Mouse (Mus musculus): ENCODE results near the gene Dapk2. TPM values are rescaled to one million over a fixed set of nuclear protein-coding genes. Genes with fewer than 3 reads are reported as not detected.

Dapk2 gene
- total RNA-seq, 2 experiments from 2014 or later = 0.87 to 0.94 TPM

DNA sequence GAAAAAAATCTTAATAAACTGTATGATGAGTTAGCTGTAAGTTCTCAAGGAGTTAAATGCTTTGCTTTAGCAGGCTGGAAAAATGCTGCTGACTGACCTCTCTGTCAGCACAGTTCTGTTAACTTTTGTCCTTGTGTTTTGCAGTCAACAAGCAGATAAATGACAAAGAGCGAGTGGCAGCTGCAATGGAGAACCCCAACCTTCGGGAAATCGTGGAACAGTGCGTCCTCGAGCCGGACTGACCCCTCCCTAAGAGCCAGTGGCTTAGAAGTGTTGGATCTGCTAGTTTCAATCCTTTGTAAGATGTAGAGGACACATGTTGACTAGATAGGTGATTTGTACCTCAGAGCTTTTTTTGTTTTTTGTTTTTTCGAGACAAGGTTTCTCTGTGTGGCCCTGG, 19.8 kb upstream of the Dapk2 start:
- no peak for DNase-seq (ENCODE audit: low spot score in 2 of 2)

DNA sequence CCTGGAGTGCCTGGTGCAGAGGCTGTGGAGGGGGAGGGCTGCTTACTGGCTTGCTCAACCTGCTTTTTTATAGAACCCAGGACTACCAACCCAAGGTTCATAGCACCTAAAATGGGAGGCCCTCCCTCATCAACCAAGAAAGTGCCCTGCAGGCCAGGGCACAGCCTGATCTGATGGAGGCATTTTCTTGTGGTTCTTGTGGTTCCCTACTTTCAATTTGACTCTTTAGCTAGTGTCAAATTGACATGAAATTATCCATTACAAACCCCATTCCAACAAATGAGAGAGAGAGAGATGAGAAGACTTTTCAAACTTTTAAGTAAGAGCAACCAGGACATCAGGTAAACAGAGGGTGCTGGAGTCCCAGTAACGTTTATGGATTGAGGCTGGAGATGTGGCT, 15.8 kb upstream of the Dapk2 start:
- DNase-seq (ENCODE audit: low spot score in 2 of 2) = no peak

DNA sequence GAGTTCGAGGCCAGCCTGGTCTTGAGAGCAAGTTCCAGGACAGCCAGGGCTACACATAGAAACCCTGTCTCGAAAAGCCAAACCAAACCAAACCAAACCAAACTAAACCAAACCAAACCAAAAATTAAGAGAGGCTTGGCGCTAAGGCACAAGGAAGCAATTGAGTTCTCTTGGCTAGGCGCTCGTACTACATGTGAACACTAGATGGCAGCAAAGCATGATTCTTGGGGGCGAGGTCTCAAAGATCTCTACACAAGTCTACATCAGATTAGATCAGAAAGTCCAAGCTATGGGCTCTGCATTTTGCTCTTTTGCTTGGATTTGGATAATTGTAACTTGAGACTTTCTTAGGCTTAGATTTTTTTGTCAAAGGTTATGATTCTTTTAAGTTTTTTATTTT, 13.8 kb upstream of the Dapk2 start:
- DNase-seq (ENCODE audit: low spot score in 2 of 2) = peak; percentile 77 to 83

DNA sequence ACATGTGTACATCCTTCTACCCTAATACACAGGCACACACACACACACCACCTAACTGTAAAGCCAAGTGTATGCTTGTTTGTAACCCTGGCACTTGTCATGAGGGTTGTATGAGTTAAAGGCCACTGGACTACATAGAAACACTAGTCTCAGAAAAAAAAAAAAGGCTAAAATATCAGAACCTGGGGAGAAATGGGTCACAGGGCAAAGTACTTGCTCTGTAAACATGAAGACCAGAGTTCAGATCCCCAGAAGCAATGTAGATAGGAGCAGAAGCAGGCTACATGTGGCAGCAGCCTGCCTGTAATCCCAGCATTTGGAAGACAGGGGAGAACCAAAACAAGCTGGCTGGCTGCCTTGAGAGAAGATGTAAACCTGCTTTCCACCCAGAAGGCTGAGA, 11.9 kb upstream of the Dapk2 start:
- DNase-seq (ENCODE audit: low spot score in 2 of 2) = no peak

DNA sequence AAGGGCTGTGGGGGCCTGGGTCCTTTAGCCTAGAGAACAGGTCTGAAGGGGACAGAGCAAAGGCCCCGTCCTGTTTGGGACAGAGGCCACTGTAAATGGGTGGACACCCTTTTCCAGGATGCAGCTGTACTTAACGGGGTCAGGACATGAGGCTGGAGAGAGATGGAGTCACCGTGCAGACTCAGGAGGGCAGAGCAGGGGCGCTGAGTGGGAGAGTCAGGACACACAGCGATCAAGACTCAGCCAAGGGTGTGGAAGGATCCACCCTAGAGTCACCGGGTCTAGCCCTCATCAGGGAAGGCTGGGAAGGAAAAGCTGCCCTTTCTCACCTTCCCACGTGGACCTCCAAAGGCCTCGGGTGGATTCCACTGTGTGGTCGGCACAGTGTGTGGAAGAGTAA, 6.0 kb upstream of the Dapk2 start:
- DNase-seq (ENCODE audit: low spot score in 2 of 2) = no peak

DNA sequence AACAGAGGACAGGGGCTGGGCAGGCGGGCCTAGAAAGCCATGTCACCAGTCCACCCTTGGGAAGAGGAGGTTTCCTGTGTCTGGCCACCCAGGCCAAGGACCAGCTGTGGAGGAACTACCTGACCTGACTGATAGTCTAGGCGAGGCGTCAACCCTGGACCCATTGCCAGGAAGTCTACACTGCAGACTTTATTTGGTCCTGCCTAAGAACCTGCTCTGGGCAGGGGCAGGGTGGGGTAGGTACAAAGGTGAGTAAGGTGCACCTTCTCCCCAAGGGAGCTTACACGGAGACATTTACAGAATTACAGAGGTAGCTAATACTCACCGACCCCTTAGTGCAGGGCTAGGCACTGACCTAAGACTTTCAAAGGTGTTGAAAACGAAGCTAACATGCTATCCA, 4.4 kb upstream of the Dapk2 start:
- no peak for DNase-seq (ENCODE audit: low spot score in 2 of 2)

DNA sequence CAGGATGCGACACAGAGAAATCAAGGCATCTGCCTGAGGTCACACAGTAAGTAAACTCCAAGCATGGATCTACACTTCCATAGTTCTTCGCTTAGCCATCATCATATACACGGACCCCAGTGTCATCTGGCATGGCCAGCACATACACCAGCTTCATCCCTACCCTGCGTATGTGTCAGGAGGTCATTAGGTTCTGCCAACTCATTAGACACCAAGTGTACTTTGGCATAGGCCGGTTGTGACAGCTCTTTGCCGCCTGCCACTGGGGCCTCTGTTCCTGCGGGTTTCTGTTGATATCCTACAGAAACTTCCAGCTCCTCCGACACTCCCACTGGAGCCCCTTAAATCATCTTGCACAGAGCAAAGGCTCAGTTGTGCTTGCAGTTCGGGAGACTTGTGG, 4.0 kb upstream of the Dapk2 start:
- DNase-seq (ENCODE audit: low spot score in 2 of 2) = no peak

DNA sequence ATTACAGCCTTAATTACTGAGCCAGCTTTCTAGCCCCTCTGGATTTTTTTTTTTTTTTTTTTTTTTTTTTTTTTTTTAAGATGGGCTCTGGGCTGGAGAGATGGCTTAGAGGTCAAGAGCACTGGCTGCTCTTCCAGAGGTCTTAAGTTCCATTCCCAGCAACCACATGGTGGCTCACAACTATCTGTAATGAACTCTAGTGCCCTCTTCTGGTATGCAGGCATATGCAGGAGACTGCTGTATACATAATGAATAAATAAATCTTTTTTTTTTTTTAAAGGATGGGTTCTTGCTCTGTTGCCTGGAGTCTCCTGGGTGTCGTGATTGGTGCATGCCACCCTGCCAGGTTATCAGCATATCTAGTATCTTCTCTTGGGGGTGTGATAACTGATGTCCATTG, 2.5 kb upstream of the Dapk2 start:
- no peak for DNase-seq (ENCODE audit: low spot score in 2 of 2)

DNA sequence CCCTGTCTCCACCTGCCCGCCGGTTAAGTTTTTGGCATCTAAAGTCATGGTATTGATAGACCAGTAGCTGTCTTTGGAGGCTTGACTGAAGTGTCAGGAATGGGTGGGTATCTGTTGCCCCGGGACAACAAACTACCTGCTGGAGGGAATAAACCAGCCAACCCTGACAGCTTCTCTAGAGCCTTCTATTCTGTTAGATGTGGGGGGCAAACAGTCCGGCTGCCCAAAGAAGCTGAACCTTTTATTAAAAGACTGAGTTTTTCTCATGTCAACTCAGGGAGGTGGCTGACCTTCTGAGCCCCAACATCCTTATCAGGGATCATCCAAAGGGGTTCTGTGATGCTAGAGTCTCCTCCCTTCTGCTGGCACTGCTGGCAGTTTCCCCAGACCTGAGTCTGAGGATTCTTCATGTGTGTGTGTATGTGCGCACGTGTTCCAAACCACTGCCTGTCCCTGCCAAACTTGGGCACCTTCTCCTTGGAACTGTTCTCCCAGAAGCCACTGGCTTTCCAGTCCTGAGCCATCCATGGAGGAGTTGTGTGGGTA, 935 bp downstream of the Dapk2 start:
- no peak for DNase-seq (ENCODE audit: low spot score in 2 of 2)

DNA sequence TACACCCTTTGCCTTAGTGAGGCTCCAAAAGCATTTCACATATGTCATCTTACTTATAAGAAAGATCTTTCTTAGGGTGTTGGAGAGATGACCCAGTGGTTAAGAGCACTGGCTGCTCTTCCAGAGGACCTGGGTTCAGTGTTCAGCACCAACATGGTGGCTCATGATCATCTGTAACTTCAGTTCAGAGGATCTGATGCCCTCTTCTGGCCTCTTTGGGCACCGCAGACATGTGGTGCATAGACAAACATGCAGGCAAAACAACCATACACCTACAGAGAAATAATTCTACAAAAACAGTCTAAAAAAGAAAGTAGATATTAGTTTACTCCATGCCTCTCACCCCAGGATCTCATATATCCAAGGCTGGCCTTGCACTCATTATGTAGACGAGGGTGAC, 2.1 kb downstream of the Dapk2 start:
- DNase-seq (ENCODE audit: low spot score in 2 of 2) = no peak

DNA sequence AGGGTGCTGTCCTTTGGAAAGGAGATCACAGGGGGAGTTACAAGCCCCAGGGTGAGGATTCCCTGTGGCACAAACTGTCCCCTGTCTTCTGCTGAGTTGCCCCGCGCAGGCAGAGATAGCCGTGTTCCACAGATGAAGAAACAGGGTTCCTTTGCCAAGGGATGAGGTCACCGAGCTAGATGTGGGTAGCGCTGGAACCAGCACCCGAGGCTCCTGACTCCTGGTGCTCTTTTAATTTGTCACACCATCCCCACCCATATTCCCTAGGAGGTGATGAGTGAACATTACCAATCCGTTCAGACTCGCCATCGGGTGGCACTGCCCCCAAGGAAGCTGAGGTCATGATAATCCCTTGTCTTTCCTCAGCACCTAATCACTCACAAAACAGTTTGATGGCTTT, 5.0 kb downstream of the Dapk2 start:
- DNase-seq (ENCODE audit: low spot score in 2 of 2) = no peak

DNA sequence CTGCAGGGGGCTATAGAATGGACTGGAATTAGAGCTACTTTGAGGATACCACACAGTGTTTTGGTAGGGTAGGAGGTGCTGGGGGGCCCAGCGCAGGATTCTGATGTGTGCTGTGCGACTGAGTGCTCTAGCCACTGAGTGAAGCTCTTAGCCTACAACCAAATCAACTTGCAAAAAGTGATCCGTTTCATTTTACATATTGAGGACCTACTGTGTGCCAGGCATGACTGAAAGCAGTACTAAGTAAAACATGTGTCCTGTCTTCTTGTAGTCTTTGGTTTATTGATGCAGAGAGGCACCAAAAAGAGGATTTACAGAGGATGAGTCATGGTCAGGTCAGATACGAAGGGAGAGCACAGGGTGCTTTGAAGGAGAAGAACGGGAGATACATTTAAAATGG, 9.2 kb downstream of the Dapk2 start:
- DNase-seq (ENCODE audit: low spot score in 2 of 2) = no peak

DNA sequence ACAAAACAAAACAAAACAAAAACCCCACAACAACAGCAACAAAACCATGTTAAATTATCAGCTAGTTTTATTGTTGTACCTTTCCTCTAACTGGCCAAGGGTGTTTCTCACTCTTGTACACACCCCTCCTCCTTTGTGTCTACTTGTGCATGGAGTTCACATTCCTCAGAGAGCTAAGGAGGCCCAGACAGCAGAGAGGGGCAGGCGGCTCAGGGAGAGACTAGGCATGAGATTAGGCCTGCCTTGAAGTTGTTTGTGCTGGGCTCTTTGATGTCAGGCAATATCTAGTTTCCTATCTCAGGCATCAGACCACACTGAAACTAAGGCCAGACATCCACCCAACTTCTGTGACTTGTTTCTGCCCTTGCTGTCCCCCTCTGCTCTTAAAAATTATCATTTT, 10.2 kb downstream of the Dapk2 start:
- DNase-seq (ENCODE audit: low spot score in 2 of 2) = no peak

DNA sequence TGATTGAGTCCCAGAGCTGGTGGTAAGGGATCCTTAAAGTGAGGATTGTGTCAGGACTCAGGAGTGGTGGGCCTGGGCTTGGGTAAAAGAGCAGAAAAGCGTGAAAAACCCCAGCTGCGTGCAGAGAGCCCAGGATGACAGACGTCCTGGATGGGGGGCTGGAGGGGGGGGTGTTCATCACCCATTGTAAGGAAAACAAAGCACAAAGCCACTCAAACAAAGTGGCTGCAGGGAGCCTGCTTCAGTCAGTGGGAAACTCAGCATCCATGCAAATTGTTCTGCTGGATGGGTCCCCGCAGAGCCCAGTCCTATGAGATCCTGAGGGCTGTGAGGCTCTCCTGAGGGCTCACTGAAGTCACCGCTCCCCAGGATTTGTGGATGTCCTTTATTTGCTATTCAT, 12.5 kb downstream of the Dapk2 start:
- DNase-seq (ENCODE audit: low spot score in 2 of 2) = no peak

DNA sequence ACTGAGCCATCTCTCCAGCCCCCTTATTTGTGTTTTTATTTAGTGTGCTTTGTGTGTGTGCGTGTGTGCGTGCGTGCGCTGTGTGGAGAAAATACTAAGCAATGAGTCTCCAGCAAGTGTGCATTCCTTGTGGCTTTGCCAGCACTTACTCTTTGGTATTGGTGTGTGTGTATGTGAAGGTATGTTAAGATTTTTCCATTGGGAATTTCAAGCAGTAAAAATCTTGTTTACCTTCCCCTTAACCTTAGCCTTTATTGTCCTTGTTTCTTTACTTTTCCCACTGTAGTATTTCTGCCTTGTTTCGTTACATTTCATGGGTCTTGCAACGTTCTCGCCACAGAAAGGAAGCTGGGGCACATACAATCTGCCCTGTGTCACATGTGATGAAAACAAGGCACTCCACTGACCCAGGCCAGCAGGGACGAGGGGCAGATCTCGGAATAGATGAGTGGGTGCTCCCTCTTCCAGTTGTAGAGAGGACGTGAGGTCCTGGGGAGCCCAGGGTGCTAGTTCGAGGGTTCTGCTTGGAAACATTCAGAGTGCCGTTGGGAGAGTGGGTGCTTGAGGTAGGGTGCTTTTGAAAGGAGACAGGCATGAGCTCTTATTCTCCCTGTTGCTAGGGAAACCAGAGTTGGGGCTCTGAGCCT, 13.4 kb downstream of the Dapk2 start:
- no peak for DNase-seq (ENCODE audit: low spot score in 2 of 2)

DNA sequence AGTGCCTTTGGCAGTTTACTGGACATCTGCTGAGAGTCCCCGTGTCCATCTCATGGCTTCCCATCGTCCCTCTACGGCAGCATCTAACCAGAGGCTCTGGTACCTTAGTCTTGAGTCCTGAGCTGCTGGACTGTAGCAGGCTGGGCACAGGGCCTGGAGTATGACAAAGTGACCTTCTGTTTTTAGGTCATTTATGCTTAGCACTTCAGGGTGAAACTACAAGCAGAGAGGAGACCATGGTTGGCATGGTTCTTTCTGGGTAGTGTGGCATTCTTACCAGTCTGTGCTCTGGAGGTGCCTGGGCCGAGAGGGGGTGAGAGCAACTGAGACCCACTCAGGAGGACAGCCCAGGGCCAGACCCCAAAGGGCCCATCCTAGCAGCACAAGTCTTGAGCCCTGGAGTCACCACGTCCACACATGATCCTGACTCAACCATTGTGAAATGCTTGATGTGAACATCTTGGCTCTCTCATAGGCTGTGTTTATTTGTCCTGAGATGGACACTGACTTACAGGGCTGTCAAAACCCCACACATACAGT, 15.4 kb downstream of the Dapk2 start:
- DNase-seq (ENCODE audit: low spot score in 2 of 2) = no peak

DNA sequence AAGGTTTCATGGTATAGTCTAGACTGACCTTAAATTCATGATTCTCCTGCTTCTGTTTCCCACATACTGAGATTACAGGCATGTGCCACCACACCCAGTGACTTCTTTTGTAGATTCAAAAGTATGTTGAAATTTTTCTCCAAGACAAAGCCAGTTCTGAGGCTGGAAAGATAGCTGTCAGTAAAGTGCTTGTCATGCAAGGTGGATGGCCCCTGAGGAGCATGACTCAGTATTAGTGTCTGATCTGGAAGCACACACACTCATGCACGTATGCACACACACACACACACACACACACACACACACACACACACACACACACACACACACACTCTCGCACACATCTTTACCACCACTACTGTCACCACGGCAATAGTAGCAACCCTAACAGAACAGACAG, 17.0 kb downstream of the Dapk2 start:
- DNase-seq (ENCODE audit: low spot score in 2 of 2) = no peak

DNA sequence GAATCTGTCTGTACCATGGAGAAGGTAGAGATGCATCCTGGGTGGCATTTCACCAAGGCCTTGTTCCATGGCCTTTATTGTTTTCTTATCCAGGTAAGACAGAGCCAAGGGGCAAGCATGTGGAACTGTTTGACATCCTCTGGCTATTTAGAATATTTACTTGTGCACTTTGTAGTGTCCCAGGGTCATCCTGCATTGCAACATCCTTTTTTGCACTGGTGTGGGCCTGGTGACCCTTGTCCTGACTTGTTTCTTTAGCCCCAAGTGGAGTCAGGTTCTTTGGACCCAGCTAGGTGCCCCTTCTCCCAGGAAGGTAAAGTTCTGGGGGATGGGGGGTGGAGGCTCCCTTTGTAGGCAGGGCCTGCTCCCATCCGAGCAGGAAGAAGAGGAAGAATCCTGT, 20.0 kb downstream of the Dapk2 start:
- DNase-seq (ENCODE audit: low spot score in 2 of 2) = no peak

DNA sequence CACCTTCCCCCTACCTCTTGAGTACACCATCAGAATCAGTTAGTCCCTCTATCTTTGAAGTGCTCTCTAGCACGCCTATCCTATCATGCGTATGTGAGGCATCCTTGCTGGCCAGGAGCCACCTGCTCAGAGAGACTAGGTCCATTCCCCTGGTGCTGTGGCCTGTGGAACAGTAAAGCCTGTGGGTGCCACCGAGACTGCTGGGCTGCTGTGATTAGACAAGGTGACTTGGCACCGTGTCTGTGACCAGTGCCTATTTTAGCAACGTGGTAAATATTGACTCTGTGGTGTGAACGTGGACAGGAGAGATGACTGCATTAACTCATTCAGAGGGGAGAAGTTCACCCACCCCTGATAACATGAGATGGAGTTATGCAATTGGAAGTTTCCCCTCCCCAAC, 21.8 kb downstream of the Dapk2 start:
- no peak for DNase-seq (ENCODE audit: low spot score in 2 of 2)

DNA sequence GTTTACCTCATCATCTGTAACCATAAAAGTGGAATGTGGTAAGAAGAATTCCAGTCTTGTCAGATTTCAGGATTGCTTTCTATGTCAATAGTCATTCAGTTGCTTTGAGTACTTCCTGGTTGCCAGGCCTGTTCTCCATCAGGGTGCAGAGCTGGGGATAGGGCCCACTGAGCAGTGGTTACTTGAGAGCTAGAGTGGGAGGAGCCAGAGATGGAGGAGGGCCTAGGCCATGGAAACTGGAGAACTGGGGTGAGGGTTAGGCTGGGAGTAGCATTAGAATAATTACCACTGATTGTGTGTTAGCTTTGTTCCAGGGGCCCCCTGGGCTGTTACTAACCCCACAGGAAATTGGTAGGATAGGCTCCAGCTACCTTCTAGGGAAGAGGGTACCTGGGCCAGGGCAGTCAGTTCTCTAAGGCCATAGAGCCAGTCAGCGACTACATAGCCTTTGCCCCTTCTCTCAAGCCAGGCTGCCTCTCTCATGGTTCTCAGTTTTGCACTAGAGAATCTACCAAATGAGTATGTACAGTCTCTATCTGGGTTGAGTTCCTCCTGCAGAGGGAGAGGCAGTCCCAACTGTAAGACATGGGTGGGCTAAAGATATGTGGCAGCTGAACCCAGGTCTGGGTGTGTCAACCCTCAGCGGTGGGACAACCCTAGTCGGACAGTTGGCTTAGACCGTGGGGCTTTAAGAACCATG, 23.3 kb downstream of the Dapk2 start:
- DNase-seq (ENCODE audit: low spot score in 2 of 2) = no peak

DNA sequence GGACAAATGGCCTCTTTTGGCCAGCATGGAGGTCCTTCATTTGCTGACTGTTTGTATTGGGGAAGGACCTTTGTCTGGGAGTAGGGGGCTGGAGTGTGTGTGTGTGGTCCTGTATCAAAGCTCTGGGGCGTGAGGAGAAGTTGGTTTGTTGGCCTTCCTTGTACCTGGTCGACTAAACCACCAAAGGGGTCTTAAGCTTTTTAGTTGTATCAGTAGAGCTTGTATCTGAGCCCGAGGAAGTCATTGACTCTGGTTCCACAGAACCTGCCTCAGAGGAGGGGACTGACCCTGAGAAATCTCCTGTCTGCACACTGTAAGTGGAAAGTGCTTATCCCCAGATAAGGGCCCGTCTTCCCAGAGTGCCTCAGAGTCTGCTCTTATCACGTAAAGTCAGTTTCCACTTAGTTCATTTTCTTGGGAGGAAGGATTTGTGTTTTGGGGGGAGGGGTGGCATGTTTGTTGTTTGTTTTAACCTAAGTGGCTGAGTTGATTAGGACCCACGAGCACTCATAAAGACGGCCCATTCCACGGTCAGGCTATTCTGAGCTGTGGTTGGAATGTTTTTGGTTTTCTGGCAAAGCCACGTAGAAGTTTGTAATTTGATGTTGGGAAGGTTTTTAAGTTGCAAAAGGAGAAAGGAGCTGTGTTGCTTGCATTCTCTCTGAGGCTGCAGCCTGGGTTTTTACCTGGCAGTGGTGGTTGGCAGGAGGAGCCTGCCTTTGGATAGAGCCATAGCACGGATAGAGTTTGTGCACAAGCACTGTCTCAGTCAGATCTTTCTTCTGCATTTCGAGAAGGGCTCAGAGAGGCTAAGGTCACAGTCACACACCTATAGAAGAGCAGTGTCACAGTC, 24.0 kb downstream of the Dapk2 start:
- DNase-seq (ENCODE audit: low spot score in 2 of 2) = no peak

DNA sequence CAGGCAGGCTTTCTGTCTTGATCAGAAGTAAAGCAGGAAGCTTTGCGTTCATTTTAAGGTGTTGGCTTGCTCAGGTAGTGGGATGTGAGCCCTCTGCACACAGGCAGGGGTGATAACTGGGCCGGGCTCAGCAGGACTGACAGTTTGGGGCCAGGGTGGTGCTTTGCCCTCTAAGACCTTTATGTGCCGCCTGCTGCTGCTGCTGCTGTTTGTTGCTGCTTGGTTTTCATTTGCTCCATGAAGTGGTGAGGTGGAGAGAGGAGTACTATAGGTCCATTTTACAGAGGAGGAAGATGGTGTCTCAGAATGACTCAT, 24.6 kb downstream of the Dapk2 start:
- no peak for DNase-seq (ENCODE audit: low spot score in 2 of 2)

Measured in layer of hippocampus, postnatal 10 days (tissue).